Mouse (Mus musculus): ENCODE measurements at regions not wholly inside any gene's neighbourhood (a gene's known extent, or its start where the extent isn't known, plus 50 kb on each side); places are given as distances from the start of the nearest gene placed in this dataset.

- TF ChIP-seq CTCF (IDR thresholded peaks at IDR 0.05) = no peak
- TF ChIP-seq EP300 (IDR thresholded peaks at IDR 0.05) = no peak
Measured at GRCm38 (mm10) chr1:35600847-35601246, 467.4 kb upstream of the Hs6st1 start.
